Mouse (Mus musculus) frontal cortex, adult 2 months (tissue): Measurements from ENCODE around the gene Cideb. TPM values are rescaled to one million over a fixed set of nuclear protein-coding genes. Genes with fewer than 3 reads are reported as not detected.

Source experiments
- DNase-seq, 2 experiments: peaks; one replicate each; pipeline ENCODE4 v3.0.0; 2022; ENCODE audit warnings: low spot score in 1 of 2; ENCODE audit errors: extremely low spot score in 1 of 2
- polyA plus RNA-seq: library from polyadenylated mRNA; depleted of rRNA; stranded (reverse); fragments of >200 nt; gene quantifications from 2 replicates; pipeline ENCODE4 v1.2.3, GENCODE M21; 2012; rRNA removed

The Cideb gene
- 15.6 and 18.7 TPM in 2 replicates for polyA plus RNA-seq

- peak in 1 of 2 experiments; percentile 74 for DNase-seq
Observed at GRCm38 (mm10) chr14:55758363-55758784, at the start of gene Cideb. TSS of gene Cideb (minus strand) at chr14:55758458.

DNA sequence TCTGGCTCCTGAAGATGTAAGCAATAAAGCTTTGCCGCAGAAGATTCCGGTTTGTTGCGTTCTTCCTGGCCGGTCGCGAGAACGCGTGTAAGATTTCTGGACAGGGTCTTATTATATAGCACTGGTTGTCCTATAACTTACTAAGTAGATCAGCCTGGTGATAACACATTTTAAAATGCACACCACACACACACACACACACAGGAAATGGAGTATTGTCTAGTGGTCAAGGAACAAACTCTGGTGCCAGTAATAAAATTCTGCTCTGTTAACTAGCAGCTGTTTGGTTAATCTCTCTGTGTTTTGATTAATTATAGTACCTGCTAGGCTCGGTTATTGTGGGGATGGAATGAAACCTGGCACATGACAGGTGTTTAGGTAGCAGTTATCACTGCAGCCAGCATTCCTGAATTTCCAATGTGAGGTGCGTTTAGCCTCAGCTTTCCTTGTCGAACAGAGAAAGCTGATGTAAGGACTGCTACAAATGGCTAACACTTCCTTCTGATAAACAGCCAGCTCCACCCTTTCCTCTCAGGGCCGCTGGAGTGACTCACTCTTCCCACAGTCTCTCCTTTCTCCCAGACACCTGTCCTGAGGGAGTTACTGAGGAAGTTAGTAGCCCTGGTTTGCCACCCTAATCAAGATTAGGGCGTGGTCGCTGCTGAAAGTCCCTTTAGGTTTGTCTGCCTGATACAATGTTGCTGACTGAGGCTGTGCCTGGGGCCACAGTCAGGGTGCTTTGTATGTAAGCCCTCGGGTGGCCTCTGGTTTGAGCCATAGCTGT, 37.3 kb upstream of the Cideb start:
- no peak for DNase-seq

- DNase-seq = no peak
Observed at GRCm38 (mm10) chr14:55793946-55794345, 35.7 kb upstream of the Cideb start.

GRCm38 (mm10) chr14:55793461-55793860, 35.2 kb upstream of the Cideb start:
- no peak for DNase-seq

- DNase-seq = no peak
Observed at GRCm38 (mm10) chr14:55788256-55789050, 30.2 kb upstream of the Cideb start, which contains the start of gene Ripk3. TSS of gene Ripk3 (minus strand) at chr14:55788865.

GRCm38 (mm10) chr14:55787731-55788130, 29.5 kb upstream of the Cideb start:
- DNase-seq = no peak

GRCm38 (mm10) chr14:55785195-55785594, 26.9 kb upstream of the Cideb start:
- no peak for DNase-seq

DNA sequence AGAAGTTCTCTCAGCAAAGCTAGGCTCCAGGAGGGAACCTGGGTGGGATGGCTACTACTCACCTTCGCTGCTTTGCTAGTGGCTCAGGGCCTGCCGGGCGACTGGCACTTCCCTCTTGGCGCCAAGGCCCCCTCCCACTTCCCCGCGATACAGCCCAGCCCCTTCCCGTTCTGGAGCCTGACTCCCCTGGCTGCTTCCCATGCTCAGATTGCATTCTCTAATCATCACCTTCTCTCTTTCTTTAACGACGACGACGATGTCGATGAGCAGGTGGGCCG, 25.6 kb upstream of the Cideb start, which contains the start of gene Adcy4:
Gene Adcy4, minus strand, starts transcription at position 138 of the 278 bp plus-strand sequence.
- no peak for DNase-seq

DNA sequence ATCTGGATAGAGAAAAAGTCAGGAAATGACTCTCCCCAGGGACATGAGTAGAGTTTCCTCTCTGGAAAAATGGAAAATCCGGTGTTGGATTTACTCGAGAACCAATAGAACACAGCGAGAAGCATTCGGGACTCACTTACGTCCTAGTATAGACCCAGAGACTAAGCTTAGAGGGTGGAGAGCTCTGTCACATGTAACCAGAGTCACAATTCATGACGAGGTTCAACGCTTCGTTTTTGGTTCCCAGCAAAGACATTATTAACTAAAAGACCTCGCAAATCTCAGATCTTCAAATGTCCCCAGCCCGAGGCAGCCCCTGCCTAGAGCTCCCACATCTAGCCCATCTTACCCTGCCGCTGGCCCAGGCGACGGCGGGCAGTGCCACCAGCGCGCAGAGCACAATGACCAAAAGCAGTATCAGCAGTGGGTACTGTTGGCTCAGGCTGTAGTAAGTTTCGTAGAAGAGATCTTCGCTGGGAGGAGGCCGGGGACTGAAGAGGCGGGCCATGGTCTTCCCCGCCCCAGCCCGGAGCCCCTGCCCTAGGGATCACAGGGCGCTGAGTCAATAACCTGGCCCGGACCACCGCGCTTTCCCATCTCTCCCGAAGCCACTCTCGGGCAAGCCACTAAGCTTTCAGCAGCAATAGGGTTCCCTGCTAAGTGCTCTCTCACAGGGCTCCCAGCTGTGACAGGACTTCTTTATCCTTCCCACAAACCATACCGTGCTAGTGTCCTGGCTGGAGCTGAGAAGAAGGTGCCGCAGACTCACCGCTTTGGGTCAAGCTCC, 25.1 kb upstream of the Cideb start:
- DNase-seq = no peak

GRCm38 (mm10) chr14:55782361-55782960, 24.2 kb upstream of the Cideb start:
- no peak for DNase-seq

DNA sequence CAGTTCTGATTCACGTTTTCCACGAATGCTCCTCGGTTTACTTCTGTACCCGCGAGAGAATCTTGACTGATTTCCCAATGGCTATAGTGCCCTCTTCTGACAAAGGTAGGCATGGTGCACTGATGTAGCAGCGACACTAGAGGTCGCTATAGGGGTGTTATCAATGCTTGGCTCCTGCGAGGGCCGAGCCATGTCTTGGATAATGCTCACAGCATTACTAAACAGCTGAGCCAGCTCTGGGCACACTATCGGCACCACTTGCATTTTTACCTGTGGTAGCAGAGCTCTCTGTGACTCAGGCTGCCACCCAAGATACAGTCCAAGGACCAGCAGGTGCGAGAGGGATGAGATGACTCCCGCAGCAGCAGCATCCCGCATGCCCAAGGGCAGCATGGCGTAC, 23.1 kb upstream of the Cideb start:
- peak in 1 of 2 experiments; percentile 76 for DNase-seq

- no peak for DNase-seq
Observed at GRCm38 (mm10) chr14:55780736-55781135, 22.5 kb upstream of the Cideb start.

DNA sequence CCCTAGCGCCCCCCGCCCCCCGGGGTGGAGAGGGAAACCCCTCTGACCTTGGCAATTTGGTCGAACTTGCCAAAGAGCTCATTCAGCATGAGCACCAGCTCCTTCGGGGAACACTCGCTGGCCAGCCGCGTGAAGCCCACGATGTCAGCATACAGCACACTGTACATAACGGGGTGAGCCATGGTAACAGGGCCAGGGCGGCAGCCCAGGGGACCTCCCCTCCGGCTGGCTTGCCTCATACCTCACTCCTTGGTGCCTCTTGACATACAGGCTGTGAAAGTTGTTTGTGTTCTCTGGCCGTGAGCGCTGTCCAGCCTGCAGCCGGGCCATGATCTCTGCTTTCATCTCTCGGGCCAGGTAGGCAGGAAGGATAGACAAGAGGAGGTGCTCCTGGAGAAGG, 21.4 kb upstream of the Cideb start:
- no peak for DNase-seq

- no peak for DNase-seq
Observed at GRCm38 (mm10) chr14:55778686-55779085, 20.4 kb upstream of the Cideb start.

DNA sequence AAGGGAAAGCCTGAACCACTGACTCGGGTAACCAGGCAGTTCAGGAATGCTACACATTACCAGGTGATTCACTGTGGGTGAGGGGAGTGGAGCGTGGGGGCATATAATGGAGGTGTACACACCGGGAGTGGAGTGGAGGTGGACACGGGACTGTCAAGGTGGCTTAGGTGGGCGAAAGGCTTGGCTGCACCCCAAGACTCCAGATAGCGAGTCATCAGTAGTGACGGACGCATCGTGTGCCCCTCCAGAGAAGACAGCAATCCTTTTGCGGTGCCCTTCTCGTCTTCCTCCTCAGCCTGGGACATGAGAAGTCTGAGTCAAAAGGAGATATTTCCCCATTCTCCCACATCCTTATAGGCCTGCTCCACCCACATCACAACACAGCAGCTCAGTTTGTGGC, 19.5 kb upstream of the Cideb start:
- DNase-seq = no peak

GRCm38 (mm10) chr14:55777176-55777575, 18.9 kb upstream of the Cideb start:
- no peak for DNase-seq

DNA sequence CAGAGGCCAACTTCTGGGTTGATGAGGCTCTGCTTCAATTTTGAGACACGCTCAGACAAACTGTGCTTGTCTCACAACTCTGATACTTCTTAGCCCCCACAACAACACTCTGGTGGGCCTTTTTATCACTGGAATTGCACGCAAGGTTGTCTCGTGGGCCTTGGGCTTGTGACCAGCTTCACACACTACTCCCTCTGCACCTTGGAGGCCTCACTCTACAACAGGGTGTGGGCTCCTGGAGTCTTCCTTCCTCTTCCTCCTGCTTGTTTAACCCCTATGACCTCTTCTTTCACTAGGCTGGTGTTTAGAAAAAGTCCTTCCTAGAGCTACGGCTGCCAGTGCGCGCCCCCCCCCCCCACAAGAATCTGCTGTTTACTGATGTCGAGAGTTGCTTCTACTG, 18.5 kb upstream of the Cideb start:
- no peak for DNase-seq

DNA sequence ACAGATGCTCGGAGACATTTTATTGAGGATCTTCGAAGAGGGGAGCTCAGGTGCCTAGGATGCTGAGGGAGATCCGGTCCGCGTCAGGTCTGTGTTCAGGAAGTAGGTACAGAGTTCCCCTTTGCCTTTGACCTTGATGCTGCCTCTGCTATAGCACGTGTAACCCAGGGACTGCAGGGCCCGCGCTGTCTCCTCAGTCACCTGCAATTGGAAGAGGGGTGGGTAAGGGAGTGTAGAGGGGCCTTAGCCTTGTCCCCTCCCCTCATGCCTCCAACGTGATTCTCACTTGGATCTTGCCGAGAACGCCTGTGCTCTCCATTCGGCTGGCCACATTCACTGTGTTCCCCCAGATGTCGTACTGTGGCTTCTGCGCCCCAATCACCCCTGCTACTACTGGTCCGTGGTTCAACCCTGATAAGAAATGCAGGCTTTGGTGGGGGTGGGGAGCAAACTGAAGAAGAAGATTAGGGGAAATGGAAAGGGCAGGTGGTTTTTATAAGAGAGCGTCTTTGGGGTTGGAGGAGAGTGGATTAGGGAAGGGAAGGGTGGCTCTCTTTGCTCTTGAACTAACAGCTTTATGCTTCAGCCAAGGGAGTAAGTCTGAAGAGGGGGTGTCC, 10.9 kb upstream of the Cideb start:
- no peak for DNase-seq

GRCm38 (mm10) chr14:55768555-55768954, 10.3 kb upstream of the Cideb start:
- DNase-seq = no peak
